ENCODE assay signal across 9 mouse cellular contexts in genomic region chr11:7210343-7210742, GRCm38 (mm10). TPM values are rescaled to one million over a fixed set of nuclear protein-coding genes. Genes with fewer than 3 reads are reported as not detected.
A peak's percentile ranks its signal among the peaks of the same experiment; 100 is the strongest.
DNase-seq lines count a peak whose midpoint lies in the region; ATAC-seq and TF ChIP-seq lines count a peak whose summit lies in the region.
"Had no signal": no experiment of that assay in that cellular context is flagged by ENCODE, and none has a peak within 500 bp of the region (broad histone marks: within the 10 kb centered on the region; RNA-seq: fewer than 3 reads in every experiment).

No protein-coding gene starts in this region.

- ATAC-seq in embryonic facial prominence, embryonic 15.5 days (ENCODE audit: insufficient number of reproducible peaks, low FRiP score, low TSS enrichment, low read depth) = no peak
- peak; percentile 39; the same call in 1 of the 2 replicates for ATAC-seq in lung, embryonic 16.5 days (ENCODE audit: low read depth)

- peak overlapping the region; percentile 41 for H3K4me2 ChIP-seq in embryonic facial prominence, embryonic 15.5 days (replicated peaks)
- no peak overlapping the region for H3K4me2 ChIP-seq in lung, embryonic 16.5 days (ENCODE audit: low read depth, low read length)

- H3K4me1 ChIP-seq in ES-E14 (ENCODE audit: control insufficient read depth in 2 of 2, insufficient read depth in 2 of 2, low read length in 2 of 2, poor library complexity in 1 of 2) = no peaks in the 10 kb centered on the region
- H3K4me1 ChIP-seq in embryonic facial prominence, embryonic 15.5 days = peaks cover 40% of the 10 kb centered on the region
- H3K4me1 ChIP-seq in lung, embryonic 16.5 days (replicated peaks; ENCODE audit: control insufficient read depth, insufficient read depth, low read length) = peaks cover 28% of the 10 kb centered on the region

- WGBS in embryonic facial prominence, embryonic 15.5 days = 14% methylated on average over 6 of the region's 6 CpGs
- WGBS in lung, embryonic 16.5 days = 12% methylated on average over 6 of the region's 6 CpGs

- no peak overlapping the region for H3K4me3 ChIP-seq in ES-E14 (ENCODE audit: insufficient read depth in 1 of 2, low read depth in 1 of 2, low read length in 2 of 2, poor library complexity in 1 of 2, severe bottlenecking in 1 of 2)
- no peak overlapping the region for H3K4me3 ChIP-seq in embryonic facial prominence, embryonic 15.5 days (replicated peaks)
- H3K4me3 ChIP-seq in lung, embryonic 16.5 days (ENCODE audit: low read length) = no peak overlapping the region
- H3K4me3 ChIP-seq: hindbrain, embryonic 15.5 days had no signal

- no peak overlapping the region for H3K27ac ChIP-seq in ES-E14 (ENCODE audit: insufficient read depth, low read depth, low read length, poor library complexity, severe bottlenecking)
- H3K27ac ChIP-seq in embryonic facial prominence, embryonic 15.5 days (replicated peaks) = no peak overlapping the region
- H3K27ac ChIP-seq in lung, embryonic 16.5 days (ENCODE audit: low read length) = no peak overlapping the region
- H3K27ac ChIP-seq: hindbrain, embryonic 15.5 days had no signal

- in situ Hi-C loops in ES-E14 (cut with MboI; ENCODE audit: low sequenced_read_pairs in 2 of 2, unreplicated experiment in 2 of 2) = loop anchor here (10.0 to 25.0 kb wide), 2 partner anchors 1034 to 1177 kb away; no protein-coding TSS in a partner anchor

- DNase-seq in ES-E14 (ENCODE audit: low read depth, low spot score) = peak; percentile 50
- DNase-seq in adrenal gland, postnatal 4 days (ENCODE audit: low spot score in 2 of 2) = peak; percentile 50 to 59
- DNase-seq in heart, postnatal 4 days = peak; percentile 87
- peak; percentile 51 for DNase-seq in layer of hippocampus, adult 9-10 months (ENCODE audit: low spot score)
- peak; percentile 76 for DNase-seq in right cerebral cortex, postnatal 14 days
- no peak for DNase-seq in yolk sac, embryonic 10.5 days (ENCODE audit: low spot score)

- H3K9ac ChIP-seq in ES-E14 (ENCODE audit: insufficient read depth, low read depth, low read length, poor library complexity, severe bottlenecking) = no peak overlapping the region
- no peak overlapping the region for H3K9ac ChIP-seq in embryonic facial prominence, embryonic 15.5 days
- no peak overlapping the region for H3K9ac ChIP-seq in lung, embryonic 16.5 days (ENCODE audit: low read length)
- H3K9ac ChIP-seq: hindbrain, embryonic 15.5 days had no signal

- no peaks in the 10 kb centered on the region for H3K9me3 ChIP-seq in ES-E14 (ENCODE audit: control insufficient read depth, insufficient read depth, low read depth, low read length)
- no peaks in the 10 kb centered on the region for H3K9me3 ChIP-seq in embryonic facial prominence, embryonic 15.5 days (replicated peaks)
- H3K9me3 ChIP-seq in lung, embryonic 16.5 days (ENCODE audit: control insufficient read depth, low read length) = no peaks in the 10 kb centered on the region
- H3K9me3 ChIP-seq: hindbrain, embryonic 15.5 days had no signal

- H3K27me3 ChIP-seq in embryonic facial prominence, embryonic 15.5 days = no peaks in the 10 kb centered on the region
- peaks cover 37% of the 10 kb centered on the region for H3K27me3 ChIP-seq in lung, embryonic 16.5 days (ENCODE audit: control insufficient read depth, insufficient read depth, low read depth, low read length)

- peaks cover 12% of the 10 kb centered on the region for H3K36me3 ChIP-seq in ES-E14 (ENCODE audit: control insufficient read depth, insufficient read depth, low read length, poor library complexity, severe bottlenecking)
- H3K36me3 ChIP-seq in embryonic facial prominence, embryonic 15.5 days = peaks cover 33% of the 10 kb centered on the region
- H3K36me3 ChIP-seq in lung, embryonic 16.5 days (ENCODE audit: control insufficient read depth, insufficient read depth, low read length) = no peaks in the 10 kb centered on the region
- H3K36me3 ChIP-seq: hindbrain, embryonic 15.5 days had no signal

TF ChIP-seq in ES-E14, 5 proteins besides CTCF, POLR2A, EP300 and RAD21:
- peak; percentile 78 for TF ChIP-seq ZC3H11A (IDR thresholded peaks at IDR 0.05; ENCODE audit: borderline replicate concordance, low read depth, low read length)
- TF ChIP-seq ZNF384 (IDR thresholded peaks at IDR 0.05; ENCODE audit: low read depth, low read length) = no peak
- TF ChIP-seq MAFK (IDR thresholded peaks at IDR 0.05; ENCODE audit: insufficient read depth, low read depth, low read length) = no peak
- TF ChIP-seq HCFC1 (IDR thresholded peaks at IDR 0.05; ENCODE audit: borderline replicate concordance, insufficient read depth, low read length) = no peak
- TF ChIP-seq CHD2 (IDR thresholded peaks at IDR 0.05; ENCODE audit: low read depth, low read length) = no peak

RNA-seq across cellular contexts. Expression of gene Igfbp3, which starts 3.4 kb away (rescaled TPM):
- 53.5 and 55.7 TPM in 2 replicates for total RNA-seq in ES-E14 (2012; rRNA removed)
- 10 to 100 TPM; 61.8 to 63.1 TPM for total RNA-seq in adrenal gland, postnatal 4 days (2021)
- 194 and 212 TPM in 2 replicates for polyA plus RNA-seq in embryonic facial prominence, embryonic 15.5 days (2015; fragmentation: Nextera tagmentation; extraction: Ambion mirVana)
- total RNA-seq in heart, postnatal 4 days (2021) = 10 to 100 TPM; 19.2 to 23.6 TPM
- polyA plus RNA-seq in lung, embryonic 16.5 days (2015; fragmentation: Nextera tagmentation; extraction: Ambion mirVana) = 14.8 and 16.4 TPM in 2 replicates

RNA-seq across cellular contexts. Expression of gene Igfbp1, which starts 12.8 kb away (rescaled TPM):
- total RNA-seq in ES-E14 (2012; rRNA removed) = not detected in 2 replicates
- total RNA-seq in adrenal gland, postnatal 4 days (2021) = 10 to 100 TPM in 1 of 2 experiments, 1 to 10 TPM in 1; 3.7 to 77.7 TPM
- 0.39 and 0.50 TPM in 2 replicates for polyA plus RNA-seq in embryonic facial prominence, embryonic 15.5 days (2015; fragmentation: Nextera tagmentation; extraction: Ambion mirVana)
- not detected for total RNA-seq in heart, postnatal 4 days (2021)
- polyA plus RNA-seq in lung, embryonic 16.5 days (2015; fragmentation: Nextera tagmentation; extraction: Ambion mirVana) = 0.58 and 3.4 TPM in 2 replicates

RNA-seq across cellular contexts. Expression of gene Gm11985, which starts 22.0 kb away (rescaled TPM):
- total RNA-seq in ES-E14 (2012; rRNA removed) = not detected in 2 replicates
- total RNA-seq in adrenal gland, postnatal 4 days (2021) = not detected
- not detected in 2 replicates for polyA plus RNA-seq in embryonic facial prominence, embryonic 15.5 days (2015; fragmentation: Nextera tagmentation; extraction: Ambion mirVana)
- not detected for total RNA-seq in heart, postnatal 4 days (2021)
- 0.15 TPM in 1 of 2 replicates, not detected in the other for polyA plus RNA-seq in lung, embryonic 16.5 days (2015; fragmentation: Nextera tagmentation; extraction: Ambion mirVana)
